Comparison of ENCODE assay signal across 8 mouse cellular contexts in the genomic region with DNA sequence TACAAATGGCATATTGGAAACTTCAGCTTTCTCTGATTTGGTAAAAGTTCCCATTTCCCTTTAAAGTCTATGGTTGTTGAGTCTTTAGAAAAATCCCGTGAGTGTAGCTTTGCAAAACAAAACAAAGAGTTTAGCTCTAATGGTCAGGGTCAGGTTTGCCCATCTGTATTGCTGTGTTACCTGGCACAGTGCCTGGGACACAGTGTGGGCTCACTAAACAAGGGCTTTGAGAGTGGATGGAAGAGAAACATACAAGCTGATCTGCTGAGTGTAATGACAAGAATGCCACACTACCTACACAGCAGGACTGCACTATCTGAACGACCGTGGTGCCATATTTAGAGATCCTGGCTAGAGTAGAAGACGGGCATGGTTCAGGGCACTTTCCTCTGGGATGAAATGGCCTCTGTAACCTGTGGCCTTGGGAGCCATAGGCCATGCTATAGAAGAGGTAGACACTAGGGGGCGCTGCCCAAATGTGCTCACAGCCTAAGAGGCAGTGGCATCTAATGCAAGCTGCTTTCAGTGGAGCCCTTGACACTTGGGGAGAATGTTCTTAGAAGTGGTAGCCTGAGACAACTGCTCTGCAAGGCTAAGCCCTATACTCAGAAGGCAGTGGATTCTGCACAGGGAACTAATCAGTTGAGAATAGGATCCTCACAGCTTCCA. TPM values are rescaled to one million over a fixed set of nuclear protein-coding genes. Genes with fewer than 3 reads are reported as not detected.
DNase-seq lines count a peak whose midpoint lies in the region; ATAC-seq and TF ChIP-seq lines count a peak whose summit lies in the region.
"Had no signal": no experiment of that assay in that cellular context is flagged by ENCODE, and none has a peak within 500 bp of the region (broad histone marks: within the 10 kb centered on the region; RNA-seq: fewer than 3 reads in every experiment).

No protein-coding gene starts in this region.

- TF ChIP-seq POLR2A in lung, adult 2 months (IDR thresholded peaks at IDR 0.05; ENCODE audit: borderline replicate concordance, extremely low read depth, low read depth, low read length) = no peak
- TF ChIP-seq POLR2A in cortical plate, adult 2 months (IDR thresholded peaks at IDR 0.05; ENCODE audit: extremely low read depth, insufficient read depth, low read length) = no peak

- 51% methylated on average over 5 of the region's 5 CpGs for WGBS in lung, adult 2 months
- 52% methylated on average over 5 of the region's 5 CpGs for WGBS in kidney, postnatal 0 days
- WGBS in midbrain, embryonic 14.5 days = 50% methylated on average over 5 of the region's 5 CpGs

- no peak for DNase-seq in lung, adult 2 months
- no peak for DNase-seq in lung, adult 18-20 months
- peak; percentile 81 for DNase-seq in ZHBTc4 (ENCODE audit: low read depth, low spot score)
- peak; percentile 31 for DNase-seq in kidney, postnatal 0 days (ENCODE audit: low spot score)
- DNase-seq in midbrain, embryonic 14.5 days = peak; percentile 73
- DNase-seq in Muller cell, postnatal 12 days (ENCODE audit: inconsistent ontology term) = no peak

- H3K4me3 ChIP-seq in lung, adult 2 months (replicated peaks; ENCODE audit: extremely low read depth, low read depth, low read length) = no peak overlapping the region
- no peak overlapping the region for H3K4me3 ChIP-seq in cortical plate, adult 2 months (ENCODE audit: insufficient read depth, low read length)
- H3K4me3 ChIP-seq in kidney, postnatal 0 days (replicated peaks; ENCODE audit: low read depth, low read length) = no peak overlapping the region
- no peak overlapping the region for H3K4me3 ChIP-seq in midbrain, embryonic 14.5 days (replicated peaks; ENCODE audit: low read depth, low read length)
- H3K4me3 ChIP-seq: erythroblast, embryonic 14.5 days had no signal

- no peaks in the 10 kb centered on the region for H3K27me3 ChIP-seq in kidney, postnatal 0 days (ENCODE audit: insufficient read depth, low read length)
- H3K27me3 ChIP-seq in midbrain, embryonic 14.5 days (ENCODE audit: control insufficient read depth, insufficient read depth, low read length) = no peaks in the 10 kb centered on the region

- H3K9me3 ChIP-seq in kidney, postnatal 0 days (replicated peaks; ENCODE audit: low read length) = no peaks in the 10 kb centered on the region
- H3K9me3 ChIP-seq in midbrain, embryonic 14.5 days (ENCODE audit: control insufficient read depth, low read length) = no peaks in the 10 kb centered on the region

- H3K4me1 ChIP-seq in lung, adult 2 months (ENCODE audit: control insufficient read depth, insufficient read depth, low read length) = no peaks in the 10 kb centered on the region
- H3K4me1 ChIP-seq in cortical plate, adult 2 months (ENCODE audit: control insufficient read depth, insufficient read depth, low read length) = peaks cover 2% of the 10 kb centered on the region
- no peaks in the 10 kb centered on the region for H3K4me1 ChIP-seq in kidney, postnatal 0 days (replicated peaks; ENCODE audit: insufficient read depth, low read length)
- H3K4me1 ChIP-seq in midbrain, embryonic 14.5 days (ENCODE audit: control insufficient read depth, insufficient read depth, low read length) = no peaks in the 10 kb centered on the region

- no peak overlapping the region for H3K9ac ChIP-seq in kidney, postnatal 0 days (ENCODE audit: low read depth, low read length)
- H3K9ac ChIP-seq in midbrain, embryonic 14.5 days (replicated peaks; ENCODE audit: low read length) = no peak overlapping the region

- H3K4me2 ChIP-seq in kidney, postnatal 0 days (ENCODE audit: low read length) = no peak overlapping the region
- no peak overlapping the region for H3K4me2 ChIP-seq in midbrain, embryonic 14.5 days (ENCODE audit: low read length)

- ATAC-seq in kidney, postnatal 0 days (replicated peaks; ENCODE audit: low FRiP score, low read depth) = peak; percentile 40; the same call in 1 of the 2 replicates
- no peak for ATAC-seq in midbrain, embryonic 14.5 days (ENCODE audit: low FRiP score, low TSS enrichment)

- peak; percentile 43 for TF ChIP-seq CTCF in lung, adult 2 months (IDR thresholded peaks at IDR 0.05; ENCODE audit: insufficient read depth, low read length)
- TF ChIP-seq CTCF in cortical plate, adult 2 months (IDR thresholded peaks at IDR 0.05; ENCODE audit: extremely low read depth, insufficient read depth, low read length) = peak; percentile 52
- peak; percentile 56 for TF ChIP-seq CTCF in kidney, postnatal 0 days (IDR thresholded peaks at IDR 0.05; ENCODE audit: low read depth)

- H3K36me3 ChIP-seq in kidney, postnatal 0 days (ENCODE audit: insufficient read depth, low read length) = no peaks in the 10 kb centered on the region
- H3K36me3 ChIP-seq in midbrain, embryonic 14.5 days (ENCODE audit: control insufficient read depth, insufficient read depth, low read length) = no peaks in the 10 kb centered on the region

- H3K27ac ChIP-seq in cortical plate, adult 2 months (ENCODE audit: insufficient read depth, low read length) = no peak overlapping the region
- H3K27ac ChIP-seq in kidney, postnatal 0 days = no peak overlapping the region
- no peak overlapping the region for H3K27ac ChIP-seq in midbrain, embryonic 14.5 days (replicated peaks; ENCODE audit: low read depth, low read length)

RNA-seq across cellular contexts. Expression of a gene that starts 28.3 kb away (rescaled TPM):
- polyA plus RNA-seq in lung, adult 2 months (2012; rRNA removed) = 0.07 TPM in 1 of 2 replicates, not detected in the other
- polyA plus RNA-seq in cortical plate, adult 2 months (2012; rRNA removed) = 0.04 TPM in 1 of 2 replicates, not detected in the other
- 28.0 and 30.2 TPM in 2 replicates for polyA plus RNA-seq in kidney, postnatal 0 days (2015; fragmentation: Nextera tagmentation; extraction: Ambion mirVana)
- not detected in 2 replicates for polyA plus RNA-seq in midbrain, embryonic 14.5 days (2014; fragmentation: Nextera tagmentation; extraction: Ambion mirVana)

Comparison
In these comparisons a context has a peak if more than half of its experiments do, and no peak if none do; other contexts are left out.
1. DNase-seq: peak in ZHBTc4 (single experiment), kidney, postnatal 0 days (single experiment) and midbrain, embryonic 14.5 days (single experiment); none in lung, adult 2 months (single experiment), lung, adult 18-20 months (0 of 2) and Muller cell, postnatal 12 days (single experiment).
2. RNA of a gene that starts 28.3 kb away (polyA plus RNA-seq): 28.0 to 30.2 TPM in kidney, postnatal 0 days; 0.07 TPM in lung, adult 2 months, 0.04 TPM in cortical plate, adult 2 months and not detected in midbrain, embryonic 14.5 days; every median in the first group is over 10 times any median in the second.
3. Peak in every context shown above with its lines, with median percentiles within 50 percentile points of each other: CTCF ChIP-seq.